Mouse (Mus musculus) thymus, postnatal 25 days (tissue): ENCODE data around the gene Spata22.
"Not testable (repeated sequence)": the region's sequence is repeated elsewhere in the genome, so short reads cannot be mapped to it uniquely, and the experiment has no call there.

ENCODE experiments used
- DNase-seq: peaks from one replicate; pipeline ENCODE4 v3.0.0; 2022

Spata22 gene

DNA sequence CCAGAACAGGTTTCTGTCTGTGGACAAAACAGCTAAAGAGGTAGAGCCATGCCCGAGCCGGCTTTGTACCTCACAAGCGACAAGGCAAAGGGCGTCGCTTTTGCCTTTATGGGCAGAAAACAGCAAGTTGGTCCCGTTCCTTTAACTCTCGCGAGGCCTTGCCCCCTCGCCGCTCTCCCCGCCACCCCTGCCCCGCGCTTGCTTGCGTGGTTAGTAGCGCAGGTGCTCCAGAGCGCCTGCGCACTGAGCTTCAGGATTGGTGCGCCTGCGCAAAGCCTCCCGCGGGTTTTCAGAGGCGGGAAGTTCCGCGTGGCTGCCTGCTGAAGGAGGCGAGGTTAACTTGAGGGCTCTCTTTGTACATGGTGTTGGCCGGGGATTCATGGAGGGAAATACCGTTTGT is at the start of gene Spata22, which contains the start of the genes Aspa and Gm49340:
Gene Spata22 (plus strand): TSS at position 300 of the 400 bp plus-strand sequence.
Gene Aspa (minus strand): TSS at position 155 of the 400 bp plus-strand sequence.
Gene Gm49340 (plus strand): TSS at position 300 of the 400 bp plus-strand sequence.
- DNase-seq = no peak

DNA sequence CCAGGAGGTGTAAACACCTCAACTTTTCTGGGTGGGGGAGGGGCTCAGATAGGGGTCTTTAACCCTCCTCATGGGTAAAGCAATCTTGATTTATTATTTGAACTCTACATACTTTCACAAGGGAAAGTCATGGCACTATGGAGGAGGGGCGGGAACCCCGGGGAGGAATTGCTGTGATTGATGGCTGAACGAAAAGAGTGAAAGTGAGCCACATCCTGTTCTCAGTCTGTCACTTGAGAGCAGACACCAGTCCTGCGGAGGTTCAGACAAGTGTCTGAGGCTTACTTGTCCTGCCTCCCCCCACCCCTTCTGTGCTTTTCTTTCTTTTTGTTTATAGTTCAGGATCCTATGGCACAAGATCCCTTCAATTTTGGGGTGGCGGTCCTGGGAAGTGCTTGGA is 48.8 kb upstream of the Spata22 start:
- DNase-seq = no peak

DNA sequence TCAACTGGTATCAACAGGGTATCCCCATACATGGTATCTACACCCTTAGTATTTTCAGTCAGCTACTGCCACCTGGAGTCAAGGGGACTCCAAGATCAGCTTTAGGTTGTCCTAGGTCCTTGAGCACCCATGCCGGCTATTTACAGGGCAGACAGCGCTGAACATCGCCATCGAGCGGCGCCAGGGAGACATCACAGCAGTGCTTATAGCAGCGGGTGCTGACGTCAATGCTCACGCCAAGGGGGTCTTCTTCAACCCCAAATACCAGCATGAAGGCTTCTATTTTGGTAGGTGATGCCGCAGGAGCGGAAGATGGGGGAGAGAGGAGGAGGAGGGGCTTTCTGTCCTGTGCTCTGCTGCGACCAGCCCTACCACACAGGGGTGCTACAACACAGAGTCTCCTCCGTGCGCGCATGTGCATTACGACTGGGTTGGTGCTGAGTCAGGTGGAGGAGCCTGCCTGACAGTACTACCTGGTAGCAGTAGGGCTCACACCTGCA is 48.0 kb upstream of the Spata22 start:
- peak; percentile 26 for DNase-seq

DNA sequence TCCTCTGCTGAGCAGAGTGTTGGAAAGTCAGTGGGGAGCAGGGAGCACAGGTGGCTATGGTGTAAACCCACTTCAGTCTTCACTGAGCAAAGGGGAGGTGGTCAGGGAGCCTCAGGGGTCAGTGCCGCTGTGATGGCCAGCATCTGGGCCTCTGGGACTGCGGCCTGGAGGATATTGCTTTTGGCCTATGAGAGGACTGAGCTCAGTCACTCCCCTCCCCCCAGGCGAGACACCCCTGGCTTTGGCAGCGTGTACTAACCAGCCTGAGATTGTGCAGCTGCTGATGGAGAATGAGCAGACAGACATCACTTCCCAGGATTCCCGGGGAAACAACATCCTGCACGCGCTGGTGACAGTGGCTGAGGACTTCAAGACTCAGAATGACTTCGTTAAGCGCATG is 46.2 kb upstream of the Spata22 start:
- DNase-seq = no peak

DNA sequence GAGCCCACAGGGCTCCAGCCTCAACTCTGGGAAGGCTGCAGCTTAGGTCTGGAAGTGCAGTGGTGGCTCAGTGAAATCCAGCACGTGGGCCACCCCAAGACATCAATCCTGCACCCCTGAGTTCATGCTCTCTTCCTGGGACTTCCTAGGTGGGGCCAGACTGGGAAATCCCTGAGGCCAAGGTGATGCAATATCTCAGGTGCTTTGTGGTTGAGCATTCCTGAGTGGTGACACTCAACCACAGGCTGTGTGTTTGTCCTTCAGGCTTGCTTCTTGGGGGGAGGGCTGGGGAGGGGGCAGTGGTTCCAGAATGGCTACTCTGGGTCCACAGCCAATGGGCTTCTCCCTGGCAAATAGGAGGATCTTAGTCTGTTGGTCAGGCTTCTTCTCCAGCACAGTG is 45.6 kb upstream of the Spata22 start:
- DNase-seq = no peak

DNA sequence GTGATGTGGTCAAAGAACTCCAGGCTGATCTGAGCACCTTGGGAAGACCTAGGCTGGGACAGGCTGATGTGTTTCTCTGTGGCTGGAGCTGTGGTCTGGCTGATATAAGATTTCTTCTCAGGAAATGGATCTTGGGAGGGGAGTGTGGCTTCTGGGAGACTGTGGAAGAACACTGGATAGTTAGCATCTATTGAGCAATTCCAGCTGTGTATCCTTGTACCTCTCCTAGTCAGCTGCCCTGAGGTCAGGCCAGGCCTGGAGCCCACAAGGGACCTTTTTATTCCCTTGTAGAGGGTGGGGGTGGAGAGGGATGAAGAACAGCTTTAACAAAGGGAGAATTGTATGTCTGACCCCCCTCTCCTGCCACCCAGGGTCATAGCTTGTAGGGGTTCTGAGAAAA is 45.2 kb upstream of the Spata22 start:
- no peak for DNase-seq

DNA sequence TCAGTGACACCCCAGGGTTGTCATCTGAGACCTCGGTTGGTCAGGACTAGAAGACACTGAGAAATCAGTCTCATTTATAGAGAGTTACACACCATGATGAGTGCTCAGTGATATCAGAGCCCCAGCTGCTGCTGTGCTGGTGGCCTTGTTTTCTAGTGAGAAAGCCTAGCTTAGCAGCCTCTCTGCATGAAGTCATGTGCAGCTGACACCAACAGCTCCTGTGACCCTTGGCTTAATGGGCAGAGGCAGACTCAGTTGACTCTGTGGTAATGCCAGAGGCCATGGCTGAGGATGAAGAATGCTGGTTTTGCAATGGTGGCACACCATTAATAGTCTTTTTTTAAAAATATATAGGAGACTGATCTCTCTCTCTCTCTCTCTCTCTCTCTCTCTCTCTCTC is 39.9 kb upstream of the Spata22 start:
- DNase-seq = no peak

DNA sequence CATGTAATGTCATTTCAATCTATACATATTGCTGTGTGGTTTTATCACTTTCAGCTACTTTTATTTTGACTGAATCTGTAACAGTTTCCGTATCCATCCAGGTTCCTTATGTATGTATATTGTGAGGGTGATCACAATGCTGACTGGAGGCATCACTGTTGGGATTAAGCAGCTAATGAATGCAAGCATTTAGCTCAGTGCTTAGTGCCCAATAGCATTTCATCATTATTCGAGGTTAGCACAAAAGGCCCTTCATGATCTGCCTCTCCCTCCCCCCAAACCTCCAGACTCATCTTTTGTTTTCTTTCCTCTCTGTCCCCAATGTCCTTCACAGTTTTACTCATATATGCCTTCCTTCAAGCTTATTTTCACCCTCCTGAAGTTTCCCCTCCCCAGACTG is 26.4 kb upstream of the Spata22 start:
- no peak for DNase-seq

DNA sequence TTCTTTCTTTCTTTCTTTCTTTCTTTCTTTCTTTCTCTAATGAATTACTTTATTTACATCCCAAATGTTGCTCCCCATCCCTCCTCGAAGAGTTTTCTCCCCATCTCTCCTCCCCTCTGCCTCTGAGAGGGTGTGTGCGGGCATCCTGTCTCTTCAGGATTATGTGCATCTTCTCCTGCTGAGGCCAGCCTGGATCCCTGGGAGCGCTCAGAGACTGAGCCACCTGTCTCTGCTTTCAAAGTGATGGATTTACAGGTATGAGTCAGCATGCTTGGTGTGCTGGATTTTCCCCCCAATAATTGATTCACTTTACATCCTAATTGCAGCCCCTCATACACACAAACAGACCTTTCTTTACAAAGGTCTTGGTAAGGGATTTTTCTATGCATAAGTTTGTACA is 13.6 kb upstream of the Spata22 start:
- no peak for DNase-seq

DNA sequence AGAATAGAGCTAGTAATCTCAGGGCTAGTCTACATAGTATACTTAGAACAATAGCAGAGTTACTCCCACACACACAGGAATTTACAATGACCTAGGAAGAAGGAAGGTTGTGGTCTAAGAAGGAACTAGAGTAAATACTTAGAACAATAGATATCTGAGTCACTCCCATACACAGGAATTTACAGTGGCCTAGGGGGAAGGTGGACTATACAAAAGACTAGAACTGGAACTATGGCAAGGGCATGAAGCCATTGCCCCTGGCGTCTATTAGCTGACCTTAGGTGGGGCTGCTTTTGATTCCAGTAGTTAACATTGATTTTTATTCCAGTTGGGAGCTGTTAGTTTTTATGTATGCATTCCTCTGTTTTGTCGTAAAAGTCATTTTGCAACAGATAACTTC is 11.0 kb upstream of the Spata22 start:
- DNase-seq = not testable (repeated sequence)

DNA sequence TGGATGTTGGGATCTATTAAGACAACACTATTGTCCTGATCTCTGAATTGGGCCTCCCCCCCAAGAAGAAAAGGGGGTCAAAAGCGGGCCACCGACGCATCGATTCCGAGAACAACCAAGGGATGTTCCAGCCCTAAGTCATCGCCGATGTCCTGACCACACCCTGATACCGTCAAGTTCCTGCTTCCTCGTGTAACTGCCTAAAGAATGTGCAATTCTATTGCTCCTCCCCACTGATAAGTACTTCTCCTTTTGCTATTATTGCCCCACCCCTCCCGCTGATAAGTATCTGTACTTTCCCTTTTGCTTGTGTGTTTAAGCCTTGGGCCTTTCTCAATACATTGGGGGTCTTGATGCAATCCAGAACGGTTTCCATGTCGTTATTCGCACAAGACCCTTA is 8.5 kb upstream of the Spata22 start:
- DNase-seq = not testable (repeated sequence)

DNA sequence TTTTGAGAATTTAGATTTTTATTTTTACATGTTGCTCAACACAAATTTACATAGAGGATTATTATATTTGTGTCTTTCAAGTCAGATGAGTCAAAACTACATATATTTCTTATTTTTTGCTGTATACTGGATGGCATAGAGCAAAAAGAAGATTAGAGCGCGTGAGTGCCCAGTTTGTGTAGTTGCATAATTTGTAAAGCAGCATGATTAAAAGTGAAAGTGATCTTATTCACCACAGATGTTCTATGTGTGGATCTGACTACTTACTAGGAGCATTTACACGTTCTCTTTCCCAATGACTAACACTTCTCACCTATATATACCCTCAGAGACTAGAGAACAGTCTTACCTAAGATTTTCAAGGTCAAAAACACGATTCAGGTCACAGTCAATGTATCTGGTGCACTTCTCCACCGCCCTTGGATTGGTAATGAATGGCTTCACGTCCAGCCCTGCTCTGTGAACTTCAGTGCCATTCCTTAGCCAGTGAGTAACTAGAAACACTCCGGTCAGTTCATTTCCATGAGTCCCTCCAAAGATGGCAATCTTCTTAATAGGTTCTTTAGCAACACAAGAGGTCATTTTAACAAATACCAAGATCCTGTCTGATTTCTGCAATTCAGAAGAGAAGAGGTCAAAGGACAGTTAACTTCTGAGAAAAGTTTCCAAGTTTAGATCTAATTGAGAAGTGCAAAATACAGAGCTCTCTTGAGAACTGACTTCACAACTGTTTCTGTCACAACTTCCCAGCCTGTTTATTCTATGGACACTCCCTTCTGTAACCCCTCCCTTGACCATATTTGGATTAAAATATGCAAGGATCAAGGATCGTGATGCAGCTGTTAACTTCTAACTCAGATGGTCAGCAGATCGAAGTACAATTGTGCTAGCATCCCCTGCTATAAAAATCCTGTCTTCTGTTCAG is 5.4 kb upstream of the Spata22 start:
- DNase-seq = no peak

DNA sequence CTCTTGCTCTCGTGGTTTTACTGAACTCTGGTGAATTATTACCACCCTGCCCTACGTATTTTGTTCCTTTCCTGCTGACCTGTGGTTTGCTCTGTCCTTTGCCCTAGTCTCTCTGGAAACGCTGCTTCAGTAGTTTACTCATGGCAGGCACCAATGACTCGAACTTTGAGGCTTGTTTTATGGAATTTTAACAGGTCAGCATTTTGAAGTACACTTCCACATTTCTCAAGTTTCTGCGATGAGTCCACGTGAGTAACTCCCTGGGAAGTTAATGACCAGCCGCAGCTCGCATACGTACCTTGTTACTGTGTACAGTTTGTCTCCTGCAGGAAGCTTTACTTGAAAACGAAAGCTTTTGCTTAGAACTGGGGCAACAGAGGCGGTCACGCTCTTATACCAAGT is 3.1 kb upstream of the Spata22 start:
- no peak for DNase-seq

DNA sequence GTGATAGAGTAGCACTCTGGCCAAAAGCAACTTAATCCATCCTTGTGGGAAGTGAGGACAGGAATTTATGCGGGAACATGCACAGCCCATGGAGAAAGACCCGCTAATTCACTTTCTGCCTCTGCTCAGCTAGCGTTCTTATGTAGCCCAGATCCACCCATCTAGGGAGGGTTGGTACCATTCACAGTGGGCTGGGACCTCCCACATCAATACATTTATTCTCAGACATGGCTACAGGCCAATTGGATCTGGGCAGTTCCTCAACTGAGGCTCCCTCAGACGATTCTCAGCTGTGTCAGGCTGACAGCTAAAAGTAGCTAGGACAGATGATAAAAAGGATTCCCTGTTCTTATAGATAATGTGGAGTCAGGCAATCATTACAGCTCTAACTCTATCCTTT is 2.2 kb upstream of the Spata22 start:
- DNase-seq = no peak

DNA sequence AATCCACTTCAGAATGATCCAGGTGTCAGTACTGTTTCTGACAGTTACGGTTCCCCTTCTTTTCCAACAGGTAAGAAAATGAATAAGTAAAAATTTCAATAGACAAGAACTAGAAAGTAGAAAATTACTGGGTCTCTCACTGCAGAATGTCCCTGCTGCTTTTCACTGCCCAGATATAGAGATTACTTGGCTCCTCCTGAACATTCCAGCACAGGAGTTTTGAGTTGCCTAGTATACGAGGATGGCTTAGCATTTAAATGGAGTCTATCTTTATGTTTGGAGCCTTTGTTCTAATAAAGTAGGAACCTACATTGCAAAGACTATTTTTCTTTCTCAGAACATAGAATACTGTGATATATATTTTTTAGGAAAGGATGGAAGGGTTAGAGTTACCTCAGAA is 3.8 kb downstream of the Spata22 start:
- no peak for DNase-seq

DNA sequence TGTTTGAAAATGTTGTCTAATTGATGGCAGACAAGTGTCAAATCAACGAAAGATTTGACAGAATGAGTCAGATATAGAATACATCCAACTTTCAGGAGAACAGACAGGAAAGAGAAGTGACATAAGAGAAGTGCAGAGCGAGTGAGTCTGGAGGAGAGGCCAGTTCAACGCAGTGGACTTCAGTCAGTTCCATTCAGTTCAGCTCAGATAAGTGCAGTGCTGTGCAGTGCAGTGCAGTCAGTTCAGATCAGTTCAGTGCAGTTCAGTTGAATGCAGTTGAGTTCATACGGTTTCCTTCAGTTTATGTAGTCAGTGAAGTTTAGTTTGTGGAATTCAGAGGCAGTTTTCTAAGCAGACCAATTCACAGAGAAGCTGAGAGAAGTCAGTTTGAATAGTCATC is 7.4 kb downstream of the Spata22 start:
- DNase-seq = no peak

DNA sequence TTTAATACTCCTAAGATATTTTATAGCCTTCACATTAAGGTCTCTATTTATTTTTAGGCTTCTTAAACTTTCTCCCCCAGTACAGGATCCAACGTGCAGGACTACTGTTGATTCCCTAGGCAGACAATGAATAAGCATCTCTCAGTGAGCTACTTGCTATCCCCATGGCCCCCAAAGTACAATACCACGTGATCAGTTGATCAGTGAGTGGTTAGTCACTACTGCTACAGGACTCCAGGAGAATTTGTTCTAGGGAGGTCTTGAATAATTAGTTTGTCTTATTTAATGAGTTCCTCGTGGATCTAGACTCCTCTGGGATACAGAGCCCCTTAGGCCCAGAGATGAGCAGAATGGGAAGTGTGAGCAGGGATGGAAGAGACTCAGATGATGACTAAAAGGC is 20.9 kb downstream of the Spata22 start, which contains the start of gene Olfr20:
Gene Olfr20 (plus strand): TSS at position 301 of the 400 bp plus-strand sequence.
- DNase-seq = no peak

DNA sequence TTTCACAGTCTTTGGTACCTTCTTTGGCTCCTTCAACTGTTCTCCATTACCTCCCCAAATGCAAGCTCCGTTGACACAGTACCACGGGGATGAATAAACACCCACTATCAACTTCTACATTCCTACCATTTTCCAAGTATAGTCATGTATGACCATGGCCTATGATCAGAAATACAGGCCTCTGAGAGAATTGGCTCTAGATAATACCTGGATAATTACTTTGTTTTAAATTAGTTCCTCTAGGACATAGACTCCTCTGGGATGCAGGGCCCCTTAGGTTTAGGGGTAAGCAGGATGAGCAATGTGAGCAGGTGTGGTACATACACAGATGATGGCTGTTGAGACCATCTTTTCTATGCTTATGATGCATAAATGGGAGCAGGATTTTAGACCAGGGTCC is 41.4 kb downstream of the Spata22 start, which contains the start of gene Olfr376:
Gene Olfr376 (plus strand): TSS at position 301 of the 400 bp plus-strand sequence.
- no peak for DNase-seq

DNA sequence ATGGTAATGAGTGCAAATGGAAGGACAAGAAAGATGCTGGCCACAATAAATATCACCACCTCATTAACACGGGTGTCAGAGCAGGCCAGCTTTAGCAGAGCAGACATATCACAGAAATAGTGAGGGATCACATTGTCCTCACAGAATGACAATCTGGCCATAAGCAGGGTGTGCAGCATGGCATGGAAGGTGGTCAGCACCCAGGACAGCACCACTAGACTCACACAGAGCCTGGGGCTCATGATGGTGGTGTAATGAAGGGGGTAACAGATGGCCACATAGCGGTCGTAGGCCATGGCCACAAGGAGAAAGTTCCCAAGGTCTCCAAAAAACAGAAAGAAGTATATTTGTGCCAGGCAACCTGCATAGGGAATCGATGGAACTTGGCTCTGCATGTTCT is 65.8 kb downstream of the Spata22 start:
- no peak for DNase-seq
